ENCODE assay signal across 25 mouse cellular contexts in the genomic region with DNA sequence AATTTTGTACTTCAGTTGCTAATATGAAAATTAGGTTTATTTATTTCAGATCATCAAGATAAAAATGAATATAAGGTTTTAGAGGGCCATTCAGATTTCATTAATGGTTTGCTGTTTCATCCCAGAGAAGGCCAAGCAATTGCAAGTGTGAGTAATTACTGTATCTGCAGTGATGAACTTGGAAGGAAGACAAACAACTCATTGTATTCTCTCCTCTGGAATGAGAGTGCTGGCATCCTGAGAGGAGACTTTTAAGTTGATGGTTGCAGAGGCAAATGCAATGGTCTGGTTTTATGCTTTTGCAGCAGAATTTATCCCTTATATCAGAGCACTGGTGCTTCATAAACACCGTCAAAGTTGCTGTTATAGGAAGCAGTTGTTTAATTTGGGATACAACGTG.
"Had no signal": no experiment of that assay in that cellular context is flagged by ENCODE, and none has a peak within 500 bp of the region (broad histone marks: within the 10 kb centered on the region; RNA-seq: fewer than 3 reads in every experiment).

No protein-coding gene starts in this region.

- H3K27ac ChIP-seq: embryonic facial prominence, embryonic 10.5 days; embryonic facial prominence, embryonic 12.5 days; embryonic facial prominence, embryonic 13.5 days; embryonic facial prominence, embryonic 15.5 days; forebrain, embryonic 10.5 days; forebrain, embryonic 12.5 days; forebrain, embryonic 13.5 days; forebrain, embryonic 15.5 days; gastrocnemius, adult 2 months; heart, adult 2 months had no signal

- DNase-seq: cerebellum, adult 9-10 months; cerebellum, adult 9-11 months; cerebellum, postnatal 10 days; cerebellum, postnatal 14 days; cerebellum, postnatal 25 days; cerebellum, postnatal 36 days; embryo, embryonic 11 days; forebrain, postnatal 0 days; gastrocnemius, adult 2 months; gastrocnemius, postnatal 10 days; gastrocnemius, postnatal 14 days; gastrocnemius, postnatal 25 days; gastrocnemius, postnatal 36 days; heart, adult 11 months; heart, adult 18-20 months; heart, adult 2 months had no signal

- H3K4me3 ChIP-seq: embryonic facial prominence, embryonic 10.5 days; embryonic facial prominence, embryonic 12.5 days; embryonic facial prominence, embryonic 13.5 days; embryonic facial prominence, embryonic 15.5 days; erythroblast, embryonic 14.5 days; forebrain, embryonic 10.5 days; forebrain, embryonic 12.5 days; forebrain, embryonic 13.5 days; forebrain, embryonic 15.5 days; gastrocnemius, adult 2 months; heart, adult 2 months had no signal
